Mouse (Mus musculus) layer of hippocampus, adult 18-20 months (tissue): ENCODE data around the gene Csnk2a2. TPM values are rescaled to one million over a fixed set of nuclear protein-coding genes. Genes with fewer than 3 reads are reported as not detected.

Source experiments
- DNase-seq, 2 experiments: peaks; one replicate each; pipeline ENCODE4 v3.0.0; 2022; ENCODE audit warnings: low spot score in 2 of 2
- total RNA-seq, 2 experiments: library from RNA; stranded (reverse); gene quantifications; 2 replicates each; pipeline ENCODE4 v1.2.3; 2021

The Csnk2a2 gene
- total RNA-seq, 2 experiments from 2014 or later: 69.8 to 74.0 TPM

GRCm38 (mm10) chr8:95487800-95488697 lies 1.8 kb downstream of the Csnk2a2 start:
- no peak for DNase-seq

DNA sequence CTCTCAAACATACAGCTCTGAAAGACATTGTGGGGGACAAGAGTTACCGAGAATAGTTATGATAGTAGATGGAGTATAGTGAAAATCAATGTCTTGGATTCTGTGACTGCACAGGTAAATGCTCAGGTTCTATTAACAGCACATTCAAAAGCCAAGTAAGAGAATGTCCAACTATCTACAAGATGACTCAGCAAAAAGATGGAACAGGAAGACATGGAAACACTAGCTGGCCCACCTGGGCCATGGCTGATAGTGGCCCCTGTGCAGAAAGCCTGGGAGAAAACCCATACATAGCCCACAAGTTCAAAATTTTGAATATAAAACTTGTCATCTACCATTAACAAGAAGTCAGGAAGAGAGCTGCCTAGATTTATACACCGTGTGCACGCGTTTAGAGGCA lies 19.8 kb downstream of the Csnk2a2 start:
- no peak for DNase-seq

- DNase-seq: no peak
Observed at GRCm38 (mm10) chr8:95468995-95469394, 20.8 kb downstream of the Csnk2a2 start.

GRCm38 (mm10) chr8:95466543-95466942 lies 23.3 kb downstream of the Csnk2a2 start:
- no peak for DNase-seq

DNA sequence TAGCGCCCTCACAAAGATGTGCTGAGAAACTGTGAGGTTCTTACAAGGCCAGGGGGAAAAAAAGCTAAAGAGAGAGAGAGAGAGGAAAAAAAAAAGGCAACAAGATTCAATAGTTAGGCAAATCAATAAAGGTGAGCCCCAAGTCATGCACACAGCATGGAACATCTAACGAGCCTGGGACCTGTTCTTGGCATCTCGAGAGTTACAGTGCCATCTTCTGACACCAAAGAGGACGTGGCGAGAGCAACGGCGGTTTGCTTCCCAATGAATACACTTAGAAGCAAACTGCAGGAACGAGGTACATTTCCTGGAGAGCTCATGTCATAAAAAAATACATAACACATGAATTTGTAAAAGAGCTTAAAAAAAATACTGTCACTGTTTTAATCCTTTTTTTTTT lies 37.3 kb downstream of the Csnk2a2 start:
- DNase-seq: peak in 1 of 2 experiments; percentile 19

DNA sequence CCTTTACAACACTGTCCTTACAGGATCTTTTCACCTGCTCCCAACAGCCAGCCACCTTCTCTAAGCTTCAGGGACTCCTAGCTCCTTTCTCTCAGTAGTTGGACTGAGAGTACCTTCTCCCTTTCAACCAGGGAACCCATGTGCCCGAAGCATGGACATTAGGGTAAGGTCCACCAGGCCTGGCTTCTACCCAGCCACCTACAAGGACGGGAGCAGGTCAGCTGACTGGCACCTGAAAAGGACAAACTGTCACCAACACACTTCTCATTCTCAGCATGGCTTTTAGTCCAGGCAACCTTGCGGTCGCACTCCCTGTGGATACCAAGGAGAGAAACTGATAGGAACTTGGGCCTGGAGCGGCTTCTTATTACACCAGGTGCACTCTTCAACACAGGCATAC lies 39.6 kb downstream of the Csnk2a2 start:
- no peak for DNase-seq

DNA sequence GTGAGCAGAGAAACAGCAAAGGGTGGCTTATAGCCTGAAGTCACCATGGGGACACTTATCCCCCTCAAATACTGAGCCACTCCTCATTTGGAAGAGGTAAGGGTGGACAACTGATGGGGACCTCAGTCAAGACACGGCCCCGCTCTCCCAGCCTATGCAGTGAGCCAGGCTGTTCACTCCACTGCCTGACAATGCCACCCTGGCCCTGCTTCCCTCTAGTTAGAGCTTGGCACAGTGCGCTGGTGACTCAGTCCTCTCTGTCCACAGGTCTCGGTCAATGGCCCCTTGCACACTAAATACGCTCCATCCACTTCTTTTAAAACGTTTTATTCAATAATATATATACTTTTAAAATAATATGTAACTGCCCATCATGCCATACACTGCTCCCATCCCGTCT lies 42.2 kb downstream of the Csnk2a2 start:
- DNase-seq: no peak

- DNase-seq: no peak
Observed at GRCm38 (mm10) chr8:95445042-95445441, 44.8 kb downstream of the Csnk2a2 start.

DNA sequence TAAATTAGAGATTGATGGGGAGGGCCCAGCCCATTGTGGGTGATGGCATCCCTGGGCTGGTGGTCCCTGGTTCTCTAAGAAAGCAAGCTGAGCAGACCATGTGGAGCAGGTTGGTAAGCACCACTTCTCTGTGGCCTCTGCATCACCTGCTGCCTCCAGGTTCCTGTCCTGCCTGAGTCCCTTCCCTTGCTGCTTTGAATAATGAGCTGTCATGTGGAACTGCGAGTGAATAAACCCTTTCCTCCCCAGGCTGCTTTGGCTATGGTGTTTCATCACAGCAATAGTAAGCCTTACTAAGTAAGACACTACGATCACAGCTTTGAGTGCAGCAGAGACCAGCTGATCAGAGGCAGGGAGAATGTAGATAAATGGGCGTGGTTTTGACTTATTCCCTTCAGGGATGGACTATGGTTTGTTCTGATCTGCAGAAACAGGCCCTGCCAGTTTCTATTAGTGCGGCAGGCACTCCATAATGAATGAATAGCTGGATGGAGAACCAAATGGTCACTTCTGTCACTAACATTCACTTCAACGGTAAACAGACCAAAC lies 48.3 kb downstream of the Csnk2a2 start:
- DNase-seq: no peak

GRCm38 (mm10) chr8:95440168-95440709 lies 49.6 kb downstream of the Csnk2a2 start:
- DNase-seq: no peak

- DNase-seq: no peak
Observed at GRCm38 (mm10) chr8:95439421-95439820, 50.4 kb downstream of the Csnk2a2 start.

- no peak for DNase-seq
Observed at GRCm38 (mm10) chr8:95437341-95437992, 52.4 kb downstream of the Csnk2a2 start.

DNA sequence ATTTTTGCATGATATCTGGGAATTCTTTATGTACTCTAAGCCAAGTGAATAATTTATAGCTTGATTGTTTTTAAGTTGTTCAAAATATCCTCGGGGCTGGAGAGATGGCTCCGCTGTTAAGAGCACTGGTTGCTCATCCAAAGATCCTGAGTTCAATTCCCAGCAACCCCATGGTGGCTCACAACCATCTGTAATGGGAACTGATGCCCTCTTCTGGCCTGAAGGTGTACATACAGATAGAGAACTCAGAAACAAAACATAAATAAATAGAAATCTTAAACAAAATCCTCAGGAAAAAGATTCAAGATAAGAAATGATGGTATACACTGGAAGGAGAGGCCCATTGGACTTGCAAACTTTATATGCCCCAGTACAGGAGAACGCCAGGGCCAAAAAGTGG lies 53.9 kb downstream of the Csnk2a2 start:
- no peak for DNase-seq

GRCm38 (mm10) chr8:95435471-95435870 lies 54.4 kb downstream of the Csnk2a2 start:
- no peak for DNase-seq

- peak; percentile 99 to 100 for DNase-seq
Observed at GRCm38 (mm10) chr8:95434686-95435439, 55.0 kb downstream of the Csnk2a2 start, which contains the start of gene Cfap20. Gene Cfap20 (minus strand): TSS chr8:95434869.

DNA sequence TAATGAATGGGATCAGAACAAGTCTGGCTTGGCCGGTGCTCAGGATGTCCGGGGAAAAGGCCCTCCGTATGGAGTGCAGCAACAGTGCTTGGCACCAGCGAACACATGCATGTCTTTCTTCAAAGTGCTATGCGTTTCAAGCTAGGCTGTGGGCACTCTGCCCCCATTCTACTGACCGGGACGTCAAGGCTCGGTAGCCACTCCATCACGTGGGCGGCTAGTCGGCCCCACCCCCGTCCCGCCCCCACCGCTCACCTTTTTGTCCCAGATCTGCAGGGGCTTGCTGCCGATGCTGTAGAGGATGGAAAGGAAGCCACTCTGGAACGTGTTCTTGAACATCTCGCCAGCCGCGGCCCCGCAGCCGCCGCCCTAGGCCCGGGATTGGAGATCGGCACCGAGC lies 55.6 kb downstream of the Csnk2a2 start:
- peak in 1 of 2 experiments; percentile 30 for DNase-seq

DNA sequence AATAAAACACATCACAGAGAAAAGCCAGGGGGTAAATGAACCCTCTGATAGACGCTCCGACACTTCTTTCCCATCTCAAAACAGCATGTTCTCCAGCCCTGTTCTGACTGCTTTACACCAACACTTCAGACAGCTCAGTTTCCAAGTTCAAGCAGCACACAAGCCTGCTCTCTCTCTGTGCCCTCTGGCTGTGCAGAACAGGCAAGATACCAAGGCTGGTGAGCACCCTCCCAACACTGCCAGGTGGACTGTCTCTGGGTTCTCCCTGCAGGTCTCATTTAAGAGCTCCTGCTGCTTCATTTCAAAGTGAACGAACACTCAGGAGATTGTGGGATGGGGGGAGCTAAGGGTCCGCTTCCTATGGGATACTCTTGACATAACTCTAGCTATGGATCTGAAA lies 56.7 kb downstream of the Csnk2a2 start:
- DNase-seq: no peak

DNA sequence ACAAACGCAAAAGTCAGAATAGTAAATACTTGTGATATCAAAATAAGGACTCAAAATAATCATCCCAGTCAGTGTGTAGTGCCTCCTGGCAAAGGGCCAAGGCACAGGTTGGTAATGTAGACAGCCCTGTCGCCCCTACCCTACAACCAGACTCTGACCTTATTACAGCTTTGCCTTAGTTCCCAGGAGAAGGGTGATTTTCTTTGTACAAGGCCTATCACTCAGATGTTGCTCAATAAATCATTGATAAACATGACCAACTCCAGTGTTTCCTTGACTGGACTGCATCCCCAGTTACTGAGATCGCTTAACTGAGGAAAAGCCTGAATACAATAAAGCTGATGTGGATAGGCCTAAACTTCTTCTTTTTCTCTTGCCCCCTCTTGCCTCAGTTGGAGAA lies 57.4 kb downstream of the Csnk2a2 start:
- no peak for DNase-seq

DNA sequence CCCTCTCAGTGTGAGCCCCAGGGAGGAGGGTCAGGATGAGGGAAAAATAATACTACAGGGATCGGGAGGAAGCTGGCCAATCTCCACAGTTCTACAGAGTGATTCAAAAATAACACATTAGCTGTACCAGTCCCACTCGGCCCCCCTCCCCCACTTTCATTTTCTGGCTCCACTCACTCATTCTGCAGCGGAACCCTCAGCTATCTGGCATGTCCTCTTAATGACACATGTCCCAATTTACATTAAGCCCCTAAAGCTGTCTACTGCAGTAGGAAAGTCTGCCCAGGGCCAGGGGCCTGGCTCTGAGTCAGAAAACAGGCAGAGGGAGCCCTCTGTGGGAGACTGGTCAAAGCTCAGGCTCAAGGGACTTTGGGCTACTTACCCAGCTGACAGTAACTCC lies 59.9 kb downstream of the Csnk2a2 start:
- DNase-seq: peak; percentile 39 to 85

DNA sequence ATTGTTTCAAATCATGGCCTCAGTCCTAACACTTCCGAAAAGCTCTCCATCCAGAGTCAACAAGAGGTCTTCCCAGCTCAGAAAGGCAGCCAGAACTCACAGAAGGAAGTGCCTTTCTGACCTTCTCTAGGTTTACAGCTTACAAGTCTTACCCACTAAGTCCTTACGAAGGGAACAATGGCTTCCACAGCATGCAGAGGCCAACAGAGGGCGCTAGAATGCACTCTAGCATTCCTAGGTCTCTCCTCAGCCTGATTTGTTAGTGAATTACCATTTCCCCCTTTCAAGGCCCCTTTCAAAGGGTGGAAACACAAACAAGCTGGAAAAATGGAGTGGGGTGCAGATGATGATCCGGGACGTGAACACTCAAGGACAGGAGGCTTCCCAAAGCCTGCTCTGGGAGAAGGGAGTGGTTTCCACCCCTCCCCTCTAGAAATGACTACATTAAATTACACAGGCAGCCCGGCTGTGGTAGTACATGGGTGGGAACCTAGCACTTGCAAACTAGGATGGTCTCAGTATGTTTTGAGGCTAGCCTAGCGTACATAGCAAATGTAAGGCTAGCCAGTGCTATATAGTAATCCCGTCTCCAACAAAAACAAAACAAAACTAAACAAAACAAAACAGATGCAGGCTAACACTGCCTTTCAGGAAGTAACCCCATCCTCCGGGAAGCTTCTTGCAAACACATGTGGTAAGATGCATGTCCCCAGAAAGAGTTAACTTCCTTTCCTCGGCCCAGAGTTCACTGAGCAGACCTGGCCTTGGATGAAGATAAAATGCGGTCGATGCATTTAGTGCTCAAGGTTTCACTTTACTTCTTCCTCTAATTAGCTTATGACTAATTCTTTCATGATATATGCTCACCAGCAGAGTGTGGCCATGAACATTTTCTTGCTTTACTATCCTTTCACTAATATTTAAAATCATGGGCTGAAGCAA lies 62.0 kb downstream of the Csnk2a2 start:
- peak in 1 of 2 experiments; percentile 73 for DNase-seq
